Mouse (Mus musculus): ENCODE results near the gene Golga2. TPM values are rescaled to one million over a fixed set of nuclear protein-coding genes. Genes with fewer than 3 reads are reported as not detected.

Gene Golga2
- polyA plus RNA-seq, 1 experiment from 2014 or later = 21.3 TPM

DNA sequence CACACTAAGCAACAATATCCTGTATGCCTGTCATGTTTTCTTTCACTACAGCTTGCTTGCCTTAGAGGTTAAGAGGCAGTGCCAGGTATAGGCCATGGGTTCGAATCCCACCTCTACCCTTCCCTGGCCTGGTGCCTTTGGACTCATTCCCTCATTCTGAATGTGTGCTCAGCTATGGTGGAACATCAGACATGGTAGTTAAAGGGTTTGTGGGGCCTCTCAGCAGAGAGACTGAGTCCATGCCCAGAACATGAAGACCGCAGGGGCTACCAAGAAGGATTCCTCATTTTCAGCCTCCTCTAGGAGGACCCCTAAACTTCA lies 56.1 kb downstream of the Golga2 start:
- H3K36me3 ChIP-seq (ENCODE audit: control insufficient read depth, insufficient read depth, low read length) = no peaks in the 10 kb centered on the region

GRCm38 (mm10) chr2:32344056-32344455 lies 56.9 kb downstream of the Golga2 start:
- ATAC-seq (ENCODE audit: low FRiP score, low TSS enrichment) = no peak
- Histone ChIP-seq H3K36me3 (ENCODE audit: control insufficient read depth, insufficient read depth, low read length) (no peaks in the 10 kb centered on the region), H3K4me1 (ENCODE audit: control insufficient read depth, insufficient read depth, low read length) (no peaks in the 10 kb centered on the region), H3K4me2 (replicated peaks; ENCODE audit: low read depth, low read length) (no peak overlapping the region), H3K27ac (ENCODE audit: low read depth, low read length) (no peak overlapping the region), H3K9me3 (ENCODE audit: control insufficient read depth, low read length) (no peaks in the 10 kb centered on the region), H3K27me3 (ENCODE audit: control insufficient read depth, insufficient read depth, low read length) (no peaks in the 10 kb centered on the region), H3K9ac (ENCODE audit: low read depth, low read length) (no peak overlapping the region), H3K4me3 (ENCODE audit: low read length) (no peak overlapping the region)
- WGBS = 70% methylated on average over 10 of the region's 10 CpGs

More for the DNA sequence above, 56.1 kb downstream of the Golga2 start:
- 90% methylated on average over 2 of the region's 2 CpGs for WGBS
- Histone ChIP-seq H3K4me2 (replicated peaks; ENCODE audit: low read depth, low read length) (no peak overlapping the region), H3K9ac (ENCODE audit: low read depth, low read length) (no peak overlapping the region), H3K27ac (ENCODE audit: low read depth, low read length) (no peak overlapping the region), H3K4me3 (ENCODE audit: low read length) (no peak overlapping the region), H3K4me1 (ENCODE audit: control insufficient read depth, insufficient read depth, low read length) (no peaks in the 10 kb centered on the region), H3K27me3 (ENCODE audit: control insufficient read depth, insufficient read depth, low read length) (no peaks in the 10 kb centered on the region), H3K9me3 (ENCODE audit: control insufficient read depth, low read length) (no peaks in the 10 kb centered on the region)
- no peak for ATAC-seq (ENCODE audit: low FRiP score, low TSS enrichment)

DNA sequence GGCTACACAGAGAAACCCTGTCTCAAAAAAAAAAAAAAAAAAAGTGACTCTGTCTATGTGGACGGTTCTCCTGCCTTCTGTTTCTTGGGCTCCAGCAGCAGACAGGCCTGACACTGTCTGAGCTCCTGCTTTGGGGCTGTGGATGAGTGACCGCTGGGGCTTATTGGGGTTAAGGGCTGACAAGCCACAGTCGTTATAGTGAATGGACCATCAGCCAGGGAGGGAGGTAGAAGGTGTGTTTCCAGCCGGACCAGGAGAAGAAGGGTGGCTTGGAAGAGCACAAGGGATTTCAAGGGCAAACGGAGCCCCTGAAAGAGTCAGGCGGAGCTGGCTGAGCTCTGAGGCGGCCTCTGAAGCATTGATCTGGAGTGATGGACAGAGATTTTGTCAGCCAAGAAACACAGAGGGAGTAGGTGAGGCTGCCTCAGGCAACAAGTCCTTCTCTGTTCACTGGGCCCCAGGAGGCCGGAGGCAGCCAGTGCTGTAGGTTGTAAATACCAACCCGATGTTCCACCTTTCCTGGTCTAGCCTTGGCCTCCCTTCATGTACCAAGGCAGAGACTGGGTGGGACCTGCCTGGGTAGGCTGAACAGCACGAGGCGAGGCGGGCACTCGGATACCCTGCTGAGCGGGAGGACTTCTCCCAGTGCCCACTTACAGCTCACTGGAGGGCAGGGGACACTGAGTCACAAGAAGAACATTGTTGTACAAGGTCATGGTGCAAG lies 57.6 kb downstream of the Golga2 start:
- Histone ChIP-seq H3K4me3 (ENCODE audit: low read length) (no peak overlapping the region), H3K27me3 (ENCODE audit: control insufficient read depth, insufficient read depth, low read length) (no peaks in the 10 kb centered on the region), H3K9ac (ENCODE audit: low read depth, low read length) (no peak overlapping the region), H3K9me3 (ENCODE audit: control insufficient read depth, low read length) (no peaks in the 10 kb centered on the region), H3K36me3 (ENCODE audit: control insufficient read depth, insufficient read depth, low read length) (no peaks in the 10 kb centered on the region), H3K4me2 (replicated peaks; ENCODE audit: low read depth, low read length) (no peak overlapping the region), H3K4me1 (ENCODE audit: control insufficient read depth, insufficient read depth, low read length) (no peaks in the 10 kb centered on the region), H3K27ac (ENCODE audit: low read depth, low read length) (no peak overlapping the region)
- WGBS = 65% methylated on average over 14 of the region's 14 CpGs
- no peak for ATAC-seq (ENCODE audit: low FRiP score, low TSS enrichment)

DNA sequence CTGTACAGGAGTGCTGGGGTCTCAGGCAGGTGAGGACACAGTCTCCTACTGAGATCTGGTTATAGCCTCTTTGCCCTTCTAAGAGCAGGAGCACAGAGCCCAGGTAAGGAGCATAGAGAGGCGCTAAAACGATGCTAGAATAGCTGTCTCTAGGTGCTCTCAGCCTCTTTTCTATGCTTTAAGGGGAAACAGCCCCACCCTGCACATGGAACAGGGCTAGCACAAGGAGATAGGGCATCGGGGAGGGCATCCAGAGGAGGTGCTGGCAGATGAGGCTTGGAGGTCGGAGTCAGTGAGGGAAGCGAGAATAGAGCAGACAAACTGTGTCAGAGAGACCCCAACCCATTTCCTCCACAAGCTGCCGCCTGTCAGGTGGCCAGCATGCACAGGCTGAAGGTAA lies 59.8 kb downstream of the Golga2 start:
- H3K27ac ChIP-seq (ENCODE audit: low read depth, low read length) = no peak overlapping the region
- H3K4me3 ChIP-seq (ENCODE audit: low read length) = no peak overlapping the region
- H3K9me3 ChIP-seq (ENCODE audit: control insufficient read depth, low read length) = no peaks in the 10 kb centered on the region
- no peak overlapping the region for H3K9ac ChIP-seq (ENCODE audit: low read depth, low read length)
- H3K4me1 ChIP-seq (ENCODE audit: control insufficient read depth, insufficient read depth, low read length) = peaks cover 8% of the 10 kb centered on the region
- no peaks in the 10 kb centered on the region for H3K36me3 ChIP-seq (ENCODE audit: control insufficient read depth, insufficient read depth, low read length)
- WGBS = 74% methylated on average over 6 of the region's 6 CpGs
- no peaks in the 10 kb centered on the region for H3K27me3 ChIP-seq (ENCODE audit: control insufficient read depth, insufficient read depth, low read length)
- H3K4me2 ChIP-seq (replicated peaks; ENCODE audit: low read depth, low read length) = no peak overlapping the region
- ATAC-seq (ENCODE audit: low FRiP score, low TSS enrichment) = no peak

GRCm38 (mm10) chr2:32348311-32348710 lies 61.1 kb downstream of the Golga2 start:
- peaks cover 13% of the 10 kb centered on the region for H3K4me1 ChIP-seq (ENCODE audit: control insufficient read depth, insufficient read depth, low read length)
- H3K4me2 ChIP-seq (replicated peaks; ENCODE audit: low read depth, low read length) = no peak overlapping the region
- no peak overlapping the region for H3K4me3 ChIP-seq (ENCODE audit: low read length)
- H3K9ac ChIP-seq (ENCODE audit: low read depth, low read length) = no peak overlapping the region
- ATAC-seq (ENCODE audit: low FRiP score, low TSS enrichment) = no peak
- H3K9me3 ChIP-seq (ENCODE audit: control insufficient read depth, low read length) = no peaks in the 10 kb centered on the region
- no peaks in the 10 kb centered on the region for H3K36me3 ChIP-seq (ENCODE audit: control insufficient read depth, insufficient read depth, low read length)
- H3K27me3 ChIP-seq (ENCODE audit: control insufficient read depth, insufficient read depth, low read length) = no peaks in the 10 kb centered on the region
- no peak overlapping the region for H3K27ac ChIP-seq (ENCODE audit: low read depth, low read length)
- 74% methylated on average over 11 of the region's 11 CpGs for WGBS

DNA sequence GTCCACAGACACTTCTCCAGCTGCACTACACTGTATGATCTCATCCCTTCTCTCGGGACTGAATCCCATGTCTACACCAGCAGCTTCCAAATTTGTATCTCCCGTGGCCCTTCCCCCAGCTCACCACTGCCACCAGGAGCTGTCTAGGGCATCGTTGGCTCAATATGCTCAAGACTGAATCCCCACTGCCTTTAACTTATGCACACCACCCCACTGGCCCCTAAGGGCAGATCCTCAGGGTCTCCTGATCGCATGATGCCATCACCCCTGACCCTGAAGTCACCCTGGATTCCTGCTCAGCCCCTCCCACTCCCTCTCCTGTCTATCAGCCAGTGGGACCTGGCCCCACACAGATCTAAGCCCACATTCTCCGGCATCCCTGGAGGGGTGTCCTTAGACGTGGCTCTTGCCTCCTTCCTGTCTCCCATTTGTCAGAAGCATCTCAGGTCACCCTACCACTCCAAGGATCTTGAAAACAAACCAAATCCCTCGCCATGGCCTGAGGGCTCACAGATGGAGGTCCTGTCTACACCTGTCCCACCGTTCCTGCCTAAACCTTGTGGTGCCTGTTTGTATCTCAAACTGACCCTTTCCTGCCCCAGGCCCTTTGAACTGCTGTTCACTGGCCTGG lies 62.6 kb downstream of the Golga2 start:
- H3K4me1 ChIP-seq (ENCODE audit: control insufficient read depth, insufficient read depth, low read length) = peaks cover 13% of the 10 kb centered on the region
- H3K4me2 ChIP-seq (replicated peaks; ENCODE audit: low read depth, low read length) = no peak overlapping the region
- no peak overlapping the region for H3K4me3 ChIP-seq (ENCODE audit: low read length)
- H3K36me3 ChIP-seq (ENCODE audit: control insufficient read depth, insufficient read depth, low read length) = no peaks in the 10 kb centered on the region
- WGBS = 58% methylated on average over 8 of the region's 8 CpGs
- no peaks in the 10 kb centered on the region for H3K27me3 ChIP-seq (ENCODE audit: control insufficient read depth, insufficient read depth, low read length)
- H3K9me3 ChIP-seq (ENCODE audit: control insufficient read depth, low read length) = no peaks in the 10 kb centered on the region
- ATAC-seq (ENCODE audit: low FRiP score, low TSS enrichment) = no peak
- no peak overlapping the region for H3K27ac ChIP-seq (ENCODE audit: low read depth, low read length)
- H3K9ac ChIP-seq (ENCODE audit: low read depth, low read length) = no peak overlapping the region

GRCm38 (mm10) chr2:32350471-32351051 lies 63.4 kb downstream of the Golga2 start:
- H3K4me2 ChIP-seq (replicated peaks; ENCODE audit: low read depth, low read length) = no peak overlapping the region
- H3K36me3 ChIP-seq (ENCODE audit: control insufficient read depth, insufficient read depth, low read length) = no peaks in the 10 kb centered on the region
- peak overlapping the region; percentile 0; the same call in 1 of the 2 replicates for H3K9ac ChIP-seq (ENCODE audit: low read depth, low read length)
- H3K9me3 ChIP-seq (ENCODE audit: control insufficient read depth, low read length) = no peaks in the 10 kb centered on the region
- WGBS = 48% methylated on average over 13 of the region's 13 CpGs
- H3K27ac ChIP-seq (ENCODE audit: low read depth, low read length) = no peak overlapping the region
- no peaks in the 10 kb centered on the region for H3K27me3 ChIP-seq (ENCODE audit: control insufficient read depth, insufficient read depth, low read length)
- peaks cover 13% of the 10 kb centered on the region for H3K4me1 ChIP-seq (ENCODE audit: control insufficient read depth, insufficient read depth, low read length)
- no peak for ATAC-seq (ENCODE audit: low FRiP score, low TSS enrichment)
- H3K4me3 ChIP-seq (ENCODE audit: low read length) = no peak overlapping the region

- Histone ChIP-seq H3K27ac (ENCODE audit: low read depth, low read length) (no peak overlapping the region), H3K36me3 (ENCODE audit: control insufficient read depth, insufficient read depth, low read length) (no peaks in the 10 kb centered on the region), H3K4me3 (ENCODE audit: low read length) (peak overlapping the region; percentile 61; the same call in 1 of the 2 replicates), H3K27me3 (ENCODE audit: control insufficient read depth, insufficient read depth, low read length) (no peaks in the 10 kb centered on the region), H3K4me1 (ENCODE audit: control insufficient read depth, insufficient read depth, low read length) (peaks cover 13% of the 10 kb centered on the region), H3K4me2 (replicated peaks; ENCODE audit: low read depth, low read length) (peak overlapping the region; percentile 95), H3K9me3 (ENCODE audit: control insufficient read depth, low read length) (no peaks in the 10 kb centered on the region), H3K9ac (ENCODE audit: low read depth, low read length) (no peak overlapping the region)
- ATAC-seq (ENCODE audit: low FRiP score, low TSS enrichment) = no peak
- WGBS = 58% methylated on average over 9 of the region's 9 CpGs
Observed at GRCm38 (mm10) chr2:32351471-32351961, 64.3 kb downstream of the Golga2 start.
